Mouse (Mus musculus): Measurements from ENCODE around the gene Slc25a13.

GRCm38 (mm10) chr6:6140370-6140769, 76.6 kb downstream of the Slc25a13 start:
- TF ChIP-seq CTCF (IDR thresholded peaks at IDR 0.05; ENCODE audit: low read depth), result no peak
- no peak for TF ChIP-seq EP300 (IDR thresholded peaks at IDR 0.05; ENCODE audit: low read depth)
